Mouse (Mus musculus) forelimb bud, embryonic 11.5 days (tissue): ENCODE data around the gene Gm3854.

Source experiments
- DNase-seq: peaks from one replicate; pipeline ENCODE4 v3.0.0-alpha.2; 2012; ENCODE audit warnings: low read depth, low spot score

Gm3854 gene

GRCm38 (mm10) chr7:6384011-6384410, 40.5 kb downstream of the Gm3854 start:
- DNase-seq: no peak

GRCm38 (mm10) chr7:6386995-6387394, 43.4 kb downstream of the Gm3854 start:
- DNase-seq: no peak

- DNase-seq: no peak
Observed at GRCm38 (mm10) chr7:6388971-6389370, 45.4 kb downstream of the Gm3854 start.

GRCm38 (mm10) chr7:6389449-6389848, 45.9 kb downstream of the Gm3854 start:
- DNase-seq: no peak

GRCm38 (mm10) chr7:6397996-6398975, 54.7 kb downstream of the Gm3854 start, which contains the start of gene Smim17:
TSS of gene Smim17 (plus strand) at chr7:6398715.
- peak; percentile 39 for DNase-seq
